Mouse (Mus musculus): ENCODE results near the gene Ube2l6.
"Not testable (repeated sequence)": the region's sequence is repeated elsewhere in the genome, so short reads cannot be mapped to it uniquely, and the experiment has no call there.

Ube2l6 gene

DNA sequence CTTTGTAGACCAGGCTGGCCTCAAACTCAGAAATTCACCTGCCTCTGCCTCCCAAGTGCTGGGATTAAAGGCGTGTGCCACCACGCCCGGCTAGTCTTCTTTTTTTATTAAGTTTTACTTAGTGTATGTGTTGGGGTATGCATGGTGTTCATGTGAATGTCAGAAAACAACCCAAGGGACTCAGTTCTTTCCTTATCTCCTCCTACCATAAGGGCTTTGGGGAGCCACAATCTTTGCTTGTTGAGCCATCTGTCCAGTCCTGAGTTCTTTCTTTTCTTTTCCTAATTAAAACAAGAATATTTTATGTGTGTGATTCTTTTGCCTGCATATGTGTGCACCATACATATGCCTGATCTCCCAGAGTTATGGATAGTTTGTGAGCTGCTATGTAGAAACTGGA, 5.5 kb upstream of the Ube2l6 start:
- no peak for DNase-seq (ENCODE audit: low spot score)

GRCm38 (mm10) chr2:84793871-84794270, 4.8 kb upstream of the Ube2l6 start:
- DNase-seq (ENCODE audit: low spot score), result no peak

- peak; percentile 70 for DNase-seq (ENCODE audit: low spot score)
Observed at GRCm38 (mm10) chr2:84797833-84798492, 665 bp upstream of the Ube2l6 start.

GRCm38 (mm10) chr2:84799041-84799561, 473 bp downstream of the Ube2l6 start:
- DNase-seq (ENCODE audit: low spot score), result peak; percentile 58

- no peak for DNase-seq (ENCODE audit: low spot score)
Observed at GRCm38 (mm10) chr2:84800304-84800703, 1.7 kb downstream of the Ube2l6 start.

- not testable (repeated sequence) for DNase-seq (ENCODE audit: low spot score)
Observed at GRCm38 (mm10) chr2:84801223-84801622, 2.6 kb downstream of the Ube2l6 start.

DNA sequence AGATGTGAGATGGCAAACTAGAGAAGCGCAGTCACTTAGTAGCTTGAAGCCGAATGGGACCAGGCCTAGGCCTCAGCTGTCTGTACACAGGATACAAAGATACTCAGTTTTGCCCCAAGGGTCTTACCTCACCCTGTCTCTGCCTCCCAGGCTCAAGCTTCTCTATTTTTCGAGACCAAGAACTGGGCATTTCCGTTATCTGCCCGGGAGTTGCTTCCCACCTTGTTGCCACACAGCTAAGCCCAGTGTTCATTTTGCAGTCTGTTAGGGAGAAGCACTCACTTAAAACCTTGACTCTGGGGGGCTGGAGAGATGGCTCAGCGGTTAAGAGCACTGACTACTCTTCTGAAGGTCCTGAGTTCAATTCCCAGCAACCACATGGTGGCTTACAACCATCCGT, 5.3 kb downstream of the Ube2l6 start:
- DNase-seq (ENCODE audit: low spot score), result no peak

DNA sequence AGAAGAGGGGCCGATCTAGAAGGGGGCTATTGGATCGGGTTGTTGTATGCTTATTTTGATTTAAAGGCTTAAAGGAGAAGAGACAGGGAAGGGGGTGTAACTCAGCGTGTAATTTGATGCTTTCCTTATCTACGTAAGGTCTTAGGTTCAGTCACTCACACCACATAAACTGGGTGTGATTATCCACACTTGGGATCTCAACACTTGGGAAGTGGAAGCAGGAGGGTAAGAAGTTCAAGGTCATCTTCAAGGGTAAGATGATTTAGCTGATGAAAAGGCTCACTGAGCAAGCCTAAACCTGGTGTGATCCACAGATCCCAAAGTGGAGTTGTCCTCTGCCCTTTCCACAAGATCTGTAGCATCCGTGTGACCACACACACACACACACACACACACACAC, 7.9 kb downstream of the Ube2l6 start:
- no peak for DNase-seq (ENCODE audit: low spot score)

GRCm38 (mm10) chr2:84809330-84809729, 10.7 kb downstream of the Ube2l6 start:
- no peak for DNase-seq (ENCODE audit: low spot score)

DNA sequence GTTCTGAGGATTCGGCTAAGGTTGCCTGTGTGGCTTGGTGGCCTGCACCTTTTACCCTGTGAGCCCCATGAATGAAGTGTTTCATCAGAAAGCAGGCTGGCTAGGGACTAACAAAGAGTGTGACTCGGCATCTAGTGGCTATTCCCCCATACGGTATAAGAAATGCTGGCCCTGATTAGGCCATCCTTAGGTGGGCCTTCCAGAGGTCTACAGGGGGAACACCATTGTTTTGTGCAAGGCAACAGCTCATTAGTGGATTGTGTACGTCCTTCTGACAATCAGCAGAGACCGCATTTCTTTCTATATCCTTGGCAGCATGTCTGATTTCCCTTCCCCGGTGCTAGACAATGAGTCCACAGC, 11.9 kb downstream of the Ube2l6 start:
- DNase-seq (ENCODE audit: low spot score), result no peak

DNA sequence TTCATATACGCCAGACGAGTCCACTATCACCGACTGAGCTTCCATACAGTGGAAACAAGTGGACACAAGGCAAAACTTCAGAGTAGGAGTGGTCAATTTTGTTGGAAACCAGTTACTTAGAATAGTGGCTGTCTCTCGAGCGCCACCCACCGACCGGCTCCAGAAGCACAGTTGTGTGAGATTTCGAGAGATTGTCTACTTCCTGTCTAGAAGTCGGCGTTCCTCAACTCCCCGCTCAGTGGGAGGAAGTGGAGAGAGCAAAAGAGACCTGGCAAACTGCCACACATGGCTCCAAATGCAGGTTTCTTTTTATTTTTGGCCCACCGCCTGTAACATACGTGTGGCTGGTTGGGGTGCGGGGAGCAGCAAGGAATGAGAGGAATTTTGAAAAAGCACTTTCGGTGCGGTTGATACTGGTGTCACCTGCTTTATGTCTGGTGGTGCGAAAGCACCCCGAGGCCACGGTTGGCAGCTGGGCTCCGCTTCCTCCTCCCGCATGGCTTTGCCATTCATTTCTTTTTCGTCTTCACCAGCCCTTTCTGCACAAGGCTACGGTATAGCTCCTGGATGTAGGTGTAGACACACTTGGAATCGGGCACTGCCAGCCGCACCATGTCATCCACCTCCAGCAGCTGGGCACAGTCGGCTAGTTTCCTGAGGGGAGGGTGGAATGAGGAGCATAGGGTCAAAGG, 12.4 kb downstream of the Ube2l6 start:
- DNase-seq (ENCODE audit: low spot score), result peak; percentile 62

DNA sequence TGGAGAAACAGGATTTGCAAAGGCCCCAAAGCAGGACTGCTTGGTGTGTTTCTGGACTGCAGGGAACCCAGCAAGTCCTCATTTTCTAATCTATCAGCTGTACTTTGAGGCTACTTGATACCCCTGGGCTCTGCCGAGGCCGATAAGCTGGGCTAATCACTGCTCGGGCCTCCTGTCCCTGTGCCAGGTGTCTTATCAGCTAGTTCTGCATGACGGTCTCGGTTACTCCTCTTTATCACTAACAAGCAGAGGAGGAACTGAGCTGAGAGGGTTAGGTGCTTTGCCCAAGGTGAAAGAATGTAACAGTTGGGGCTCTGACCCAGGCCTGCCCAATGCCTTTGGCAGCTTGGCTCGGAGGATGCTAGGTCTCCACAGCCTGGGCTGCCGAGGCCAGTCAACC, 13.3 kb downstream of the Ube2l6 start:
- no peak for DNase-seq (ENCODE audit: low spot score)

- no peak for DNase-seq (ENCODE audit: low spot score)
Observed at GRCm38 (mm10) chr2:84812676-84813075, 14.0 kb downstream of the Ube2l6 start.

DNA sequence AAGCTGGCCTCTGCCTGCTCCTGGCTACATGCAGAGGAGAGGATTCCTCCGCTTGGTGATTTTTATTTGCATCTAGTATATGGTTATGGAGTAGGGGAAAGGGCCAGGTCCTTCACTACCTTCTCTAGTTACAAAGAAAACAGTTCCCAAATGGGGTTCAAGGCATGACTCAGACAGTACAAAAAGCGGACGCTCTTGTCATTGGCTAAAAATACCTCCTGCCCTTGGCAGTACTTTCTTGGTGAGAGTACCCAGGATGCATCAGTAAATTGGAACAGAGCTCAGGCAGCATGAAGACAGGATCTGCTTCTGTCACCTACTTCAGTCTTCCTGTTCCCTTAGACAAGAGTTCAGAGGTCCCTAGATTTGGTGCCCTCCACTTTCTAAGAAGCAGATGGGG, 21.2 kb downstream of the Ube2l6 start:
- DNase-seq (ENCODE audit: low spot score), result no peak

DNA sequence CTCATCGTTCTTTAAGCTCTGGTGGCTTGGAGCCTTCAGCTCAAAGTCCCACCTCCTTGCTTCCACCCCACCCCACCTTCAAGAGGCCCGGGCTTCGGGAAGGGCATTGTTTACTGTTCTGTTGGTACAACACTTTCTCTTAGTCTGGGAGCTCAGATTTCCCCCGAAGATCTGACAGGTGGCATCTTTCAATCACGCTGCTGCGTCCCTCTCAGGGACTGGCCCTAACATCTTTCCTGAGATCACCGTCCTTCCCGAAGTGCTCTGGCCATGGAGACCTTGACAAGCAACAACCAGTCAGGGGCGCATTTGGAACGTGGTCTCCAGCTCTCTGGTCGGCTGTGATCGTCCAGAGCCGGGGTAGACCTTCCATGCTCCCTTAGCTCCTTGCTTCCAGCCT, 23.9 kb downstream of the Ube2l6 start, which contains the start of gene Smtnl1:
TSS of gene Smtnl1 (minus strand) at position 101 of the 400 bp plus-strand sequence.
- no peak for DNase-seq (ENCODE audit: low spot score)

DNA sequence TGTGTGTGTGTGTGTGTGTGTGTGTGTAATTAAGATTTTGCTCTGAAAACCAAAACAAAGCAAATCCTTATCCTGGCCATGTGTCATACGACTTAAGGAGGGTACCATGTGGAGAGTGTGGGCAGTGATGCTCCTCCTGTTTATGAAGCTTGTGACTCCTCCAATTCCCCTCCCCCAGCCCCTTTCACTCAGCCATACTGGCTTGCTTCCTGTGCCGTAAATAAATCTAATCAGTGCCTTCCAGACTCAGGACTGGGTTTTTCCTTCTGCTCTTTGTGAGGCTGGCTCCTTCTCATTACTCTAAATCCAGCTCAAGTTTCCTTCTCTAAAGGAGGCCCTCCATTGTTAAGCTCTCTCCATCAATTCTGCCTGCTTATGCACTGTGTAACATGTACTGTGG, 24.6 kb downstream of the Ube2l6 start:
- DNase-seq (ENCODE audit: low spot score), result no peak

DNA sequence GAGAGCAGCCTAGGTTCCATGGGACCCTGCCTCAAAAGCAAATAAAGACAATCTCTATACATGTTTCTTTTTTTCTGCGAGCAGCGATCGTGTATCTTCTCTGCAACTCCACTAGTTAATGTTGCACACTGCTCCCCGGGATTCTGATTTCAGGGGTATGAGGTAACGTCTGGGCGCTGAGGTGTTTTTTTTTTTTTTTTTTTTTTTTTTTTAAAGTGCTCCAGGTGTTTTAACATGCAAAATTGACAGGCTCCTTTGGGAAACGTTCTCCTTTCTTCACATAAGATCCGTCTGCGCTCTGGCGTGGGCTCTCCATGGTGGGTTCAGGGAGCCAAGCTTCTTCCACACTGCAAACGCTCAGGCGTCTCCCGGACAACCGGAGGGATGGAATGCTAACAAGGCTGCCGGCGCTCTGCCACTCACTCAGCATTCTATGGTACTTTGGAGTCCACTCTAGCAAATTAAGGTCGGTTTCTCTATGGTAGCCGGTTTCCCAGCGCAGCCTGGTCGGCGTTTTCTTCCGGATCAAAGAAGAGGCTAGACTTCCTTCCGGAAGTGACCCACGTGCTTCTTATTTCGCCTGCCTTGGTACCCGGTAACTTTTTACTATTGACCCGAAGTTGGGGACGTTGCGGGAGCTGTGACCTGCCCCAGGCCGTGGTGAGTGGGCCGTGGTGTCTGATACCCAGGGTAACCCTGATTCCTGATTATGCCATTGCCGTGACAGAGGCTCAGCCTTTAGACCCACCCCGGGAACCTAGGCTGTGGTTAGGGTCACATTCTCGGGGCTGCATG, 28.1 kb downstream of the Ube2l6 start, which contains the start of gene Timm10:
TSS of gene Timm10 (plus strand) at position 510 of the 795 bp plus-strand sequence.
- peak; percentile 66 for DNase-seq (ENCODE audit: low spot score)

GRCm38 (mm10) chr2:84827283-84827920, 28.8 kb downstream of the Ube2l6 start:
- DNase-seq (ENCODE audit: low spot score), result no peak

GRCm38 (mm10) chr2:84831666-84832391, 33.2 kb downstream of the Ube2l6 start:
- peak; percentile 87 for DNase-seq (ENCODE audit: low spot score)

- DNase-seq (ENCODE audit: low spot score), result no peak
Observed at GRCm38 (mm10) chr2:84837107-84837506, 38.5 kb downstream of the Ube2l6 start.

DNA sequence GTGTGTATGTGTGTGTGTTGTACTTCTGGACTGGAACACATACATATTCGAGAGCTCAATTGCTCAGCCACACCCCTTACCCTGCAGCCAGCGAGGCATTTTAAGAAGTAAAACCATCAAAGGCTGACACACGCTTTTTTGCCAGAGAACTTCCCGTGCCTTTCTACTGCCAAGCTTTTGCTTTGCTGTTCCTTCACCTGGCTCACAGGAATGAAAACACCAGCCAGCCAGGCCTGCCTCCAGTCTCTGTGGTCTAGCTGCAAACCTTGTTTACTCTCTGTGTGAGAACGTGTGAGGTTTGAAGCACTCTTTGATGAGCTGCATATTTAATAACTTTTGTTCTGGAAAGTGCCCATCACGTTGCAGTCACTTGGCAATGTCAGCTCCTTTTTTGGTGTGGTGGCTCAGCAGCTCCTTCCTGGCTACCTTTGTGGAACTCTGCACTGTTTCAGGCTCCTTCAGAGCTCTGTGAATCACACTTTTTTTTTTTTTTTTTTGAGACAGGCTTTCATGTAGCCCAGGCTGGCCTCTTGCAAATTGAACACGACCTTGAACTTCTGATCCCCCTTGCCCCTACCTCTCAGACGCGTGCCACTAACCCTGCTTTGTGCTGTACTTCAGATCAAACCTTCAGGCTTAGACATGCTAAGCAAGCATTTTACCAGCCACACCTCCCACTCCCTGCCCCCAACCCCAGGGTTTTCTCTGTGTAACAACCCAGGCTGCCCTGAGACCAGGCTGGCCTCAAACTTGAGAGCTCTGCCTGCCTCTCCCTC, 39.4 kb downstream of the Ube2l6 start:
- no peak for DNase-seq (ENCODE audit: low spot score)

All from urinary bladder, postnatal 25 days (tissue).